Mouse (Mus musculus): ENCODE measurements around the gene Fam240b. TPM values are rescaled to one million over a fixed set of nuclear protein-coding genes. Genes with fewer than 3 reads are reported as not detected.

Gene Fam240b
- polyA plus RNA-seq, 2 experiments: not detected

- Histone ChIP-seq H3K4me1 (replicated peaks; ENCODE audit: control insufficient read depth in 2 of 2, insufficient read depth in 2 of 2, low read length in 1 of 2) (peaks cover 10 to 15% of the 10 kb centered on the region in 2 experiments), H3K4me3 (ENCODE audit: insufficient read depth in 1 of 2, low read depth in 2 of 2, low read length in 2 of 2) (no peak overlapping the region), H3K9me3 (ENCODE audit: control insufficient read depth, low read length) (no peaks in the 10 kb centered on the region), H3K27ac (no peak overlapping the region), H3K4me2 (ENCODE audit: low read depth) (no peak overlapping the region), H3K27me3 (ENCODE audit: control insufficient read depth, insufficient read depth, low read length) (no peaks in the 10 kb centered on the region), H3K36me3 (replicated peaks; ENCODE audit: control insufficient read depth, insufficient read depth, low read depth) (no peaks in the 10 kb centered on the region), H3K9ac (replicated peaks) (no peak overlapping the region)
- TF ChIP-seq CTCF (IDR thresholded peaks at IDR 0.05; ENCODE audit: low read depth) (no peak), EP300 (IDR thresholded peaks at IDR 0.05; ENCODE audit: low read depth) (0 out of 2 replicates have a peak, but pooled peaks have one; percentile 17)
- 32% methylated on average over 9 of the region's 9 CpGs for WGBS (ENCODE audit: insufficient replicate concordance)
- ATAC-seq (ENCODE audit: insufficient read depth): no peak
- DNase-seq (ENCODE audit: low read depth in 3 of 3, low spot score in 3 of 3): no peak
These were observed 52.2 kb downstream of the Fam240b start for GRCm38 (mm10) chr13:64445254-64445920.

- Histone ChIP-seq H3K27me3 (ENCODE audit: control insufficient read depth, insufficient read depth, low read length) (no peaks in the 10 kb centered on the region), H3K9me3 (ENCODE audit: control insufficient read depth, low read length) (no peaks in the 10 kb centered on the region), H3K4me2 (ENCODE audit: low read depth) (no peak overlapping the region), H3K4me3 (ENCODE audit: insufficient read depth in 1 of 2, low read depth in 2 of 2, low read length in 2 of 2) (no peak overlapping the region), H3K4me1 (replicated peaks; ENCODE audit: control insufficient read depth in 2 of 2, insufficient read depth in 2 of 2, low read length in 1 of 2) (peaks cover 0 to 4% of the 10 kb centered on the region in 2 experiments; a peak in 2 of 4 replicates), H3K36me3 (replicated peaks; ENCODE audit: control insufficient read depth, insufficient read depth, low read depth) (no peaks in the 10 kb centered on the region), H3K9ac (replicated peaks) (no peak overlapping the region), H3K27ac (no peak overlapping the region)
- ATAC-seq (ENCODE audit: insufficient read depth) (no peak), DNase-seq (ENCODE audit: low read depth in 3 of 3, low spot score in 3 of 3) (no peak)
- WGBS (ENCODE audit: insufficient replicate concordance): 44% methylated on average over 4 of the region's 4 CpGs
- TF ChIP-seq CTCF (IDR thresholded peaks at IDR 0.05; ENCODE audit: low read depth) (peak; percentile 50; the same call in 1 of the 2 replicates), EP300 (IDR thresholded peaks at IDR 0.05; ENCODE audit: low read depth) (no peak)
These were observed 54.2 kb downstream of the Fam240b start for GRCm38 (mm10) chr13:64443263-64443894.

GRCm38 (mm10) chr13:64440592-64440991 lies 57.0 kb downstream of the Fam240b start:
- DNase-seq (ENCODE audit: low read depth in 3 of 3, low spot score in 3 of 3) (no peak), ATAC-seq (ENCODE audit: insufficient read depth) (no peak)
- Histone ChIP-seq H3K9me3 (ENCODE audit: control insufficient read depth, low read length) (no peaks in the 10 kb centered on the region), H3K27ac (no peak overlapping the region), H3K36me3 (replicated peaks; ENCODE audit: control insufficient read depth, insufficient read depth, low read depth) (no peaks in the 10 kb centered on the region), H3K9ac (replicated peaks) (no peak overlapping the region), H3K4me3 (ENCODE audit: insufficient read depth in 1 of 2, low read depth in 2 of 2, low read length in 2 of 2) (no peak overlapping the region), H3K4me1 (replicated peaks; ENCODE audit: control insufficient read depth in 2 of 2, insufficient read depth in 2 of 2, low read length in 1 of 2) (peaks cover 0 to 1% of the 10 kb centered on the region in 2 experiments; a peak in 1 of 4 replicates), H3K4me2 (ENCODE audit: low read depth) (no peak overlapping the region), H3K27me3 (ENCODE audit: control insufficient read depth, insufficient read depth, low read length) (no peaks in the 10 kb centered on the region)
- 18% methylated on average over 4 of the region's 4 CpGs for WGBS (ENCODE audit: insufficient replicate concordance)
- TF ChIP-seq CTCF (IDR thresholded peaks at IDR 0.05; ENCODE audit: low read depth) (no peak), EP300 (IDR thresholded peaks at IDR 0.05; ENCODE audit: low read depth) (no peak)

GRCm38 (mm10) chr13:64439471-64439870 lies 58.1 kb downstream of the Fam240b start:
- Histone ChIP-seq H3K36me3 (replicated peaks; ENCODE audit: control insufficient read depth, insufficient read depth, low read depth) (no peaks in the 10 kb centered on the region), H3K9me3 (ENCODE audit: control insufficient read depth, low read length) (no peaks in the 10 kb centered on the region), H3K9ac (replicated peaks) (no peak overlapping the region), H3K4me1 (replicated peaks; ENCODE audit: control insufficient read depth in 2 of 2, insufficient read depth in 2 of 2, low read length in 1 of 2) (no peaks in the 10 kb centered on the region), H3K4me3 (ENCODE audit: insufficient read depth in 1 of 2, low read depth in 2 of 2, low read length in 2 of 2) (no peak overlapping the region), H3K4me2 (ENCODE audit: low read depth) (no peak overlapping the region), H3K27ac (no peak overlapping the region), H3K27me3 (ENCODE audit: control insufficient read depth, insufficient read depth, low read length) (no peaks in the 10 kb centered on the region)
- TF ChIP-seq CTCF (IDR thresholded peaks at IDR 0.05; ENCODE audit: low read depth) (no peak), EP300 (IDR thresholded peaks at IDR 0.05; ENCODE audit: low read depth) (no peak)
- ATAC-seq (ENCODE audit: insufficient read depth): no peak
- DNase-seq (ENCODE audit: low read depth in 3 of 3, low spot score in 3 of 3): no peak
- 74% methylated on average over 5 of the region's 5 CpGs for WGBS (ENCODE audit: insufficient replicate concordance)

GRCm38 (mm10) chr13:64438863-64439452 lies 58.6 kb downstream of the Fam240b start:
- Histone ChIP-seq H3K9ac (replicated peaks) (no peak overlapping the region), H3K9me3 (ENCODE audit: control insufficient read depth, low read length) (no peaks in the 10 kb centered on the region), H3K27me3 (ENCODE audit: control insufficient read depth, insufficient read depth, low read length) (no peaks in the 10 kb centered on the region), H3K27ac (no peak overlapping the region), H3K4me3 (ENCODE audit: insufficient read depth in 1 of 2, low read depth in 2 of 2, low read length in 2 of 2) (no peak overlapping the region), H3K36me3 (replicated peaks; ENCODE audit: control insufficient read depth, insufficient read depth, low read depth) (no peaks in the 10 kb centered on the region), H3K4me1 (replicated peaks; ENCODE audit: control insufficient read depth in 2 of 2, insufficient read depth in 2 of 2, low read length in 1 of 2) (no peaks in the 10 kb centered on the region), H3K4me2 (ENCODE audit: low read depth) (no peak overlapping the region)
- DNase-seq (ENCODE audit: low read depth in 3 of 3, low spot score in 3 of 3) (peak; percentile 47 to 59 (median 55)), ATAC-seq (ENCODE audit: insufficient read depth) (peak; percentile 61)
- WGBS (ENCODE audit: insufficient replicate concordance): 45% methylated on average over 9 of the region's 9 CpGs
- TF ChIP-seq CTCF (IDR thresholded peaks at IDR 0.05; ENCODE audit: low read depth) (peak; percentile 91), EP300 (IDR thresholded peaks at IDR 0.05; ENCODE audit: low read depth) (no peak)

Data from liver, embryonic 14.5 days (tissue).